Comparison of ENCODE assay signal across 20 mouse cellular contexts in the genomic region with DNA sequence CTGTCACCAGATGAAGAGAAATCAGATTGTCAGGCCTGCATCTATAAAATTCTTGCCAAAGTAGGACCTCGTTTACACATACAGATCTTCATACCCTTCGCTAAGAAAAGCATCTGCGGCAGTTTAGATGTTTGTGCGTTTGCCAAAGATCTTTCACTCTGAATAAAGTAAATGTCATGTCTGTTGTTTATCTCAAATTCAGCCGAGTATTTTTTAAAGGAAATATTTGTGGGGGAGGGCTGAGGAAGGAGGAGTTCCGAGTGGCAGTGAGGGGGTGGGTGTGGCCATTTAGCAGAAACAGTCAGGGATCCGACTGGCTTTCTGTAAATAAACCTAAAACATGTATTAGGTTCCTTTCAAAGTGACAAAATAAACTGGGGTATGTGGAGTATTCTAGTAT.
DNase-seq lines count a peak whose midpoint lies in the region; ATAC-seq and TF ChIP-seq lines count a peak whose summit lies in the region.
"Had no signal": no experiment of that assay in that cellular context is flagged by ENCODE, and none has a peak within 500 bp of the region (broad histone marks: within the 10 kb centered on the region; RNA-seq: fewer than 3 reads in every experiment).

No protein-coding gene starts in this region.

- H3K4me2 ChIP-seq in intestine, embryonic 15.5 days (replicated peaks): no peak overlapping the region
- H3K4me2 ChIP-seq: limb, embryonic 15.5 days; liver, embryonic 15.5 days; midbrain, embryonic 13.5 days; neural tube, embryonic 12.5 days had no signal

- peaks cover 18% of the 10 kb centered on the region; the same call in 1 of the 2 replicates for H3K4me1 ChIP-seq in kidney, adult 2 months (ENCODE audit: control insufficient read depth, insufficient read depth, low read length)
- H3K4me1 ChIP-seq in intestine, embryonic 15.5 days (replicated peaks): no peaks in the 10 kb centered on the region
- H3K4me1 ChIP-seq: limb, embryonic 15.5 days; liver, embryonic 15.5 days; neural tube, embryonic 12.5 days had no signal

- 56% methylated on average over 7 of the region's 7 CpGs for WGBS in kidney, adult 2 months
- WGBS in intestine, embryonic 15.5 days: 32% methylated on average over 7 of the region's 7 CpGs

- H3K9ac ChIP-seq in intestine, embryonic 15.5 days: no peak overlapping the region
- H3K9ac ChIP-seq: limb, embryonic 15.5 days; liver, embryonic 15.5 days; midbrain, embryonic 13.5 days; neural tube, embryonic 12.5 days had no signal

- TF ChIP-seq POLR2A in kidney, adult 2 months (IDR thresholded peaks at IDR 0.05; ENCODE audit: low read depth, low read length): no peak
- TF ChIP-seq POLR2A in brain, embryonic 14.5 days (IDR thresholded peaks at IDR 0.05; ENCODE audit: borderline replicate concordance, extremely low read depth, insufficient read depth, insufficient read length, poor library complexity, severe bottlenecking): no peak

- H3K9me3 ChIP-seq in intestine, embryonic 15.5 days: no peaks in the 10 kb centered on the region
- H3K9me3 ChIP-seq: limb, embryonic 15.5 days; liver, embryonic 15.5 days; midbrain, embryonic 13.5 days; neural tube, embryonic 12.5 days had no signal

- ATAC-seq in intestine, embryonic 15.5 days: no peak
- ATAC-seq: hindbrain, embryonic 16.5 days; intestine, postnatal 0 days; midbrain, embryonic 13.5 days; Patski had no signal

- DNase-seq in kidney, adult 2 months: peak; percentile 35
- no peak for DNase-seq in kidney, adult 11 months
- DNase-seq in Muller cell, postnatal 12 days (ENCODE audit: inconsistent ontology term): peak; percentile 7
- DNase-seq in brain, embryonic 14.5 days (ENCODE audit: low read depth): peak; percentile 85
- peak; percentile 9 for DNase-seq in lung, postnatal 14 days
- no peak for DNase-seq in left cerebral cortex, postnatal 10 days (ENCODE audit: extremely low spot score in 1 of 2, low spot score in 2 of 2)
- DNase-seq: adrenal gland, postnatal 25 days; cerebellum, adult 18-20 months; cerebellum, postnatal 36 days; gastrocnemius, postnatal 14 days; heart, adult 2 months; right cerebral cortex, postnatal 4 days had no signal

- no peaks in the 10 kb centered on the region for H3K36me3 ChIP-seq in kidney, adult 2 months (ENCODE audit: control insufficient read depth, insufficient read depth, low read length)
- H3K36me3 ChIP-seq in intestine, embryonic 15.5 days: no peaks in the 10 kb centered on the region
- H3K36me3 ChIP-seq: limb, embryonic 15.5 days; liver, embryonic 15.5 days; midbrain, embryonic 13.5 days; neural tube, embryonic 12.5 days had no signal

- no peak overlapping the region for H3K4me3 ChIP-seq in kidney, adult 2 months (ENCODE audit: insufficient read depth, low read depth, low read length)
- H3K4me3 ChIP-seq in intestine, embryonic 15.5 days (replicated peaks): no peak overlapping the region
- H3K4me3 ChIP-seq: heart, adult 2 months; limb, embryonic 15.5 days; liver, embryonic 15.5 days; midbrain, embryonic 13.5 days; neural tube, embryonic 12.5 days had no signal

- intact Hi-C loops in left cerebral cortex, postnatal 10 days (cut with DNase I): no loop called here

- TF ChIP-seq CTCF in kidney, adult 2 months (conservative IDR thresholded peaks at IDR 0.05; ENCODE audit: insufficient read depth, insufficient read length, low read depth, low read length): no peak
- no peak for TF ChIP-seq CTCF in brain, embryonic 14.5 days (IDR thresholded peaks at IDR 0.05; ENCODE audit: borderline replicate concordance, extremely low read depth, insufficient read depth, insufficient read length)

- no peak overlapping the region for H3K27ac ChIP-seq in kidney, adult 2 months (ENCODE audit: insufficient read depth, low read depth, low read length)
- H3K27ac ChIP-seq in intestine, embryonic 15.5 days: no peak overlapping the region
- H3K27ac ChIP-seq: heart, adult 2 months; limb, embryonic 15.5 days; liver, embryonic 15.5 days; midbrain, embryonic 13.5 days; neural tube, embryonic 12.5 days had no signal

- no peaks in the 10 kb centered on the region for H3K27me3 ChIP-seq in kidney, adult 2 months (replicated peaks; ENCODE audit: control insufficient read depth, insufficient read depth, low read length)
- H3K27me3 ChIP-seq in intestine, embryonic 15.5 days (replicated peaks): no peaks in the 10 kb centered on the region
- H3K27me3 ChIP-seq: limb, embryonic 15.5 days; liver, embryonic 15.5 days; midbrain, embryonic 13.5 days; neural tube, embryonic 12.5 days; Patski had no signal

Comparison
In these comparisons a context has a peak if more than half of its experiments do, and no peak if none do; other contexts are left out.
1. DNase-seq: peak in kidney, adult 2 months (single experiment), Muller cell, postnatal 12 days (single experiment), brain, embryonic 14.5 days (single experiment) and lung, postnatal 14 days (single experiment); none in kidney, adult 11 months (single experiment) and left cerebral cortex, postnatal 10 days (0 of 2).